Mouse (Mus musculus) naive thymus-derived CD4-positive, alpha-beta T cell, adult 2 months (primary cell): Measurements from ENCODE around the gene Eaf1.
"Not testable (repeated sequence)": the region's sequence is repeated elsewhere in the genome, so short reads cannot be mapped to it uniquely, and the experiment has no call there.

Experiments used
- DNase-seq: peaks from one replicate; pipeline ENCODE4 v3.0.0-alpha.2; 2011; ENCODE audit warnings: low read depth

The Eaf1 gene

DNA sequence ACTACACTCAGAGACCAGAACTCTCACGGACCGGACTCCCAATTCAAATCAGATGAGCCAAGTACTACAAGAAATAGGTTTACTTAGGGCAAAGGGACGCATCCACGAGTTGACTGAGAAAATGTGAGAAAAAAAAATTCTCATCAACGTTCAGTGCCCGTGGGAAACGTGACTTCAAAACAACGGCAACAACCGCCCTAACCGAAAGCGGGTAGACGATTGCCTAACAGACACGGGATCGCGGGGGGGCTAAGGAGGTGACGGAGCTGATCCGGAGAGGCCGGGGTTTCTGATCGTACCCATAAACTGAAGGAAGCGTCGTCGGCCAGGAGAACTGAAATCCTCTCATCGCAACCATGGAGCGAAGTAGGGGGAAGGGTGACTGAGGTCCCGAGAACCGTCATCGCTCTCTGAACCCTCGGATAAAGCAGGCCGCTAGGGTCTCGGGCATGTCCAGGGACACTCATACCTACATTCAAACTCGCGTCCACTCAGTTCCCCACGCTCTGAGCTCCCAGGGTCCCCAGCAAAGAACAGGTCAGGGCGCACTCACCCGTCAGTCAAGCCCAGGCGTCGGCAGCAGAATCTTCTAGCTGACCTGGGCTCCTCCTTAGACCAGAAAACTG, at the start of gene Eaf1:
Gene Eaf1, plus strand, starts transcription at position 51 of the 626 bp plus-strand sequence.
- DNase-seq, result peak; percentile 76

DNA sequence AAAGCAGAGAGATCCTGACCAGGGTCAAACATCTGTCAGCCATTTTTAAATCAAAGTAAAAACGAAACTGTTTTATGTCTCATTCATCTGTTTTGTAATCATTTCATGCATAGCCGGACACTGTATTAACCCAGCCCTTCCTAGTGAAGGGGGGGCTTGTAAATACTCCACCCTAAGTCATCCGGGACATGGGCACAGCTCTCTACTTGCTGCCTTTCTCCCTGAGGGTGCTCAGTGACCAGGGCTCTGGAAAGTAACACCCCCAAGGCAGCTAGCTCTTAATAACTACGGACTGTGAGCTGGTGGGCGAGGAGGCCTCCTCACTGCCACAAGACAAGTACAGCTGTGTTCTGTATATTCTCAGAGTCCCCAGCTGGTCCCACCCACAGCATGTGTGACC, 45.2 kb upstream of the Eaf1 start:
- no peak for DNase-seq

DNA sequence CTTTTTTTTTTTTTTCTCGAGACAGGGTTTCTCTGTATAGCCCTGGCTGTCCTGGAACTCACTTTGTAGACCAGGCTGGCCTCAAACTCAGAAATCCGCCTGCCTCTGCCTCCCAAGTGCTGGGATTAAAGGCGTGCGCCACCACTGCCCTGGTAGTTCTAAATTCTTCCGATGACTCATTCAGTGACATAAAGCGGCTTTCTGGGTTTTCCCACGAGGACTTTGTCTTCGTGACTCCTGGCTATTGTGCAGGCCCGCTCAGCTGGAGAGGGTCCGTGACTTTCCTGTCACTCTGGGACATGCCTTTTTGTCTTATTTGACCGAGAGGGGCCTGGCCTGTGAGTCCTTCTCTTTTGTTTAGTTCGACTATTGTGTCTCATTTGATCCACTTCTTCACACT, 40.3 kb upstream of the Eaf1 start:
- DNase-seq, result not testable (repeated sequence)

DNA sequence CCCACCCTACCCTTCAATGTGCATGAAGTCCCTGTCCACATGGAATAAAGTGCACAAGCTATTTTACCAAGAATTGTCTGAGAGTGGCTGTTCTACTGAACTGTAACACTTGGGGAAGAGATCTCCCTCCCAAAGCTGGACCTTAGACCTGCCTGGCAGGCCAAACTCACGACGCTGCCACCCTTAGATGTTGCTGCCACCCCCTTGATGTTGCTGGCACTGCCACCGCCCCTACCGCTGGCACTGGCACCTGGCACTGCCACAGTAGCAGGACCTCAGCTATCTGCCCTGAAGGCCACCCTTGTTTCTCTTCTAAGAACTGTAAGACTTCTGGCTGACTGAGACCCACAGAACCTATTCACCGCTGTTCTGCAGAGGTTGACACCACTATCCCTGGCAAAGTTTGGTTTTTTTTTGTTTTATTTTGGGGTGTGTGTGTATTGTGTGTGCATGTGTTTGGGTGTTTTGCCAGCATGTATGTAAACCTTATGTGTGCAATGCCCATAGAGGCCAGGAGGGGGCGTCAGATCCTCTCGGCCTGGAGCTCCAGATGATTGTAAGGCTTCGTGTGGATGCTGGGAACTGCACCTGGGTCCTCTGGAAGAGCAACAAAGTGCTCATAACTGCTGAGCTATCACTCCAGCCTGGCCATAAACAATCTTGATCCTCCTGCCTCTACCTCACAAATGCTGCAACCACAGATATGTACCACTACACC, 39.2 kb upstream of the Eaf1 start:
- DNase-seq, result peak; percentile 22

DNA sequence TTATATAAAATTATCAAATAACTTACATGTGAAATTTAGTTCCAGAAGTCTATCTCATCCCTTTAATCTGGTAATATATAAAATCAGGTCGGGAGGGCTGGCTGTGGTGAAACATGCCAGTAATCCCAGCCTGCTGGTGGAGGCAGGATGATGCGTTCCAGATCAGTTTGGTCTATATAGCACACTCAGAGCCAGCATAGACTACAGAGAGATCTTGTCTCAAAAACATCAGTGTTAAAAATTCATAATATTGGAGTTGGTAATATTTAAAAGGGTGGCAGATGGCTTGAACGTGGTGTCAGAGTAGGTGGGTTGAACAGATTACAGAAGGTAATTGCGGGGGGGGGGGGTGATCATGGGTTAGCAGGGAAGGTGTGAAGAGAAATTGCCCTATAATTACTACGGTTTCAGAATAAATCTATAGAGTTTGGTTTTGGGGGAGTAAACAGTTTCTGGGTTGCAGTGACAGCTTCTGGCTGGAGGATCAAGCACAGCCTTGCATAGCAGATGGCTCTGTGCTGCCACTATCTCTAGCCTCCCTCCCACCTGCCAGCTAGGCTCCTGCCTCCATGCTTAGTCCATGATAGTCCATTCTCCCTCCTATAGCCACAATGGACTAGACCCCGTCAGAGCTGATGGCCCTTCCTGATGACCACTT, 38.0 kb upstream of the Eaf1 start:
- DNase-seq, result no peak

DNA sequence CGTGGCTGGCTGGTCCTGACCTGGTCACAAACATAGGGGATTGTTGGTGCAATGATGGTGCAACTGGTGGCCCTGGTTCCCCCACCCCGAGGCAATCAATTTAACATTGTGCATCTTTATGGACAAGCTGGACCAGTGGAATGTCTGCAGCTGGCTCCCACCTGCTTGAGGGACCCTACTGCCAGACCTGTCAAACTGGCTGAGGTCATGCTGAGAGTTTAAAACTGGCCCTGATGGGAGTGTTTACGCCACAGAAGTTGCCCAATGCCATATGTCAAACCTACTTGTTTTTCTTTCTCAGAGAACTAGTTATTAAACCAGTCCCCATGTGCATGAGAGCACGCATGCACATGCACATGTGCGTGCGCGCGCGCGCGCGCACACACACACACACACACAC, 36.2 kb upstream of the Eaf1 start:
- no peak for DNase-seq

DNA sequence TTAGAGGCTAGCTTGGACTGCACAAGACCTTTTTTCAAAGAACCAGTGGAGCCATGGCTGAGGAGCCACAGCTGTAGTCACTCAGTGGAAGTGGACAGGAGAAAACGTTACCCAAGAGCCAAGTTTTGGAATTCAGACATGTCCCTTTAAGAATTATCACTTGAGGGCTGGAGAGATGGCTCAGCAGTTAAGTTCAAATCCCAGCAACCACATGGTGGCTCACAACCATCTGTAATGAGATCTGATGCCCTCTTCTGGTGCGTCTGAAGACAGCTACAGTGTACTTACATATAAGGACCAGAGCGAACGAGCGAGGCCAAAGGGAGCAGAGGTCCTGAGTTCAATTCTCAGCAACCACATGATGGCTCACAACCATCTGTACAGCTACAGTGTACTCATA, 32.0 kb upstream of the Eaf1 start:
- DNase-seq, result peak; percentile 25

DNA sequence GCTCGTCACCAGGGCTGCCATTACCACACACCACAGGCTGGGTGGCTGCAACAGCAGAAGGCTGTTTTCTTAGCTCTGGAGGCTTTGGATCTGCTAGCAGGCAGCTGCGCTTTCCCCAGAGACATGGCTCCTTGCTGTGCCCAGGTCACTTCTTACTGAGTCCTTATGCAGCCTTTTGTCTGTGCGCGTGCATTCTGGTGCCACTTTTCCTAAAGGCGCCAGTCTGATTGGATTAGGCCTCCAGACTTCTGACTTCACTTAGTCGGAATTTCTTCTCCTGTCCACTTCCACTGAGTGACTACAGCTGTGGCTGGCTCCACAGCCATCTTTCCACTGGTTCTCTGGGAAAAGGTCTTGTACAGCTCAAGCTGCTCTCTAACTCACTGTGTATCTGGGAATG, 31.3 kb upstream of the Eaf1 start:
- DNase-seq, result no peak

DNA sequence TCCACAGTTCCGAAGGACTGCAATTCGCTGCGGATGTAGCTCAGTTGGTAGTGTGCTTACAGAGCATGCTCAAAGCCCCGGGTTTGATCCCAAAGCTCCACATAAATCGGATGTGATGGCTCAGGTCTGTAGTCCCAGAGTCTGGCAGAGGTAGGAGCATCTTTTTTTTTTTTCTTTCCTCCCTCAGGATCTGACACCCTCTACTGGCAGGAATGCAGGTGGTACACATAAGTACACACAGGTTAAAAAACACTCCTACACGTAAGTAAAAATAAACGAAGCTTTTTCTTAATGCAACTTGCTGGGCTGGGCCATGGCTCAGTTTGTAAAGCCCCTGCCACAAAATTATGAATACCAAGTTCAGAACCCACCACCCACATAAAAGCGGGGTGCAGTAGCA, 30.0 kb upstream of the Eaf1 start:
- no peak for DNase-seq

DNA sequence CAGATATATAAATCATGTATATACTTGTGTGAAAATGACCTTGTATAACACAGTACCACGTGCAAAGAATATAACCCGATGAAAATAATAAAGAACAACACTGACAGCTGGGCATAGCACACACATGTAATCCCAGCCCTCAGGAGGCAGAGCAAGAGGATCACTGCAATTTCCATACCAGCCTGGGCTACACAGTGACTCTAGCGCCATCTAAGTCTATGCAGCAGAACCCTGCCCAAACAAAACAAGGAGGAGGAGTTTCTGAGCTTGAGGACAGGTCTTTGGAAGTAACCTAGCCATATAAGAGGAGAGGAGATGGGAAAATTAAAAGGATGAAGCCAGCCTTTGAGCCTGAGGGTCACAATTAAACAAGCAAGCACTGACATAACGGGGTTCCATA, 24.5 kb upstream of the Eaf1 start:
- no peak for DNase-seq

DNA sequence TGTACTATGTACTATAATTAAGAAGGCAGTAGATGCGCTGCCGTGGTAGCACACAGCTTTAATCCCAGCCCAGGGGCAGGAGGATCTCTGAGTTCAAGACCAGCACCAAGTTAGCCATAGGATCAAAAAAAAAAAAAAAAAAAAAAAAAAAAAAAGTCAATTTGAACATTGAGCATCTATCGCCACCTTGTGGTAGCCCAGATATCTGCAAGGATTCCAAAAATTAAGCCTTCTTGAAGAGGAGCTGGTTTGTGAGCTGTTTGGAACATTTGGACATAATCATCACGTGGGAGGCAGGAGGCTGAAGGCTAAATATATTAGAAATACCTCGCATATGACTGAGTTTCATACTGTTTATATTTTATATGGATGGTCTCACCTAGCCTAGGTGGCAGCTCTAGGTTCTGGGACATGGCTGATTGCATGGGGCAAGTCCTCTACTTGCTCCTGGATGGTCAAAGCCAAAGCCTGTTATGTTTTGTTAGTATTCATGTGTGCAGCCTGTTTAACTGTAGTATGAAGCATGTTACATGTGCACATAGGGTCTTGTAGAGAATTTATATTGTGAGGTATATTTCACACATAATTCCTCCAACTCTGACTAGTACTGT, 21.6 kb upstream of the Eaf1 start:
- DNase-seq, result peak; percentile 86

DNA sequence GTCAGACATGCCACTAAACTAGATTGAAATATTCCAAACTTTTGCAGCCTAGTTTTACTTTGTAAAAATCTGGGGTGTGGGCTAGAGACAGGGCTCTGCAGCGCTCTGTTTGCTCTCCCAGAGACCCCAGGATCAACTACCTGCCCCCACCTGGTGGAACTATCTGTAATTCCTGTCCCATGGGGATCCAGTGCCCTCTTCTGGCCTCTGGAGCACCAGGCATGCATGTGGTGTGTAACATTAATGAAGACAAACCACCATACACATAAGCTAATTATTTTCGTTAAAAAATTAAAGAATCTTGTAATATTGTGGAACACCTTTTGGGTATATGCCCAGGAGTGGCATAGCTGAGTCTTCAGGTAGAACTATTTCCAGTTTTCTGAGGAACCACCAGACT, 20.9 kb upstream of the Eaf1 start:
- DNase-seq, result no peak

DNA sequence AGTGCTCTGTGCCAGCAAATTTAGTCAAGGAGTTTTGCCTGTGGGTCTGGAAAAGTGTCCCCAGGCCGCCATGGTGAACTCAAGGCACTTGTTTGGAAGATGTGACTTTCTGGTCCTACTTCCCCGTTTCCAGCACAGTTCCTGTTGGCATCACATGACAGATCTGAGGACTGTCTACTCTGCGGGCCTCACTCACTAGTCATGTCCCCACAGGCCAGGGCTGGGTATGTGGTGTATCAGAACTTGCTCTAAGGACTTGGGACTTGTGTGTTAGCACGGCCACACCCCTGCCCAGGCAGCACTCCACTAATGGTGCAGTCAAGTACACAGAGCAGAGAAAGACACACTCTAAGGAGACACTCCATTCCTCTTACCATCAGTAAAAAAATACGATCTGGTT, 11.8 kb upstream of the Eaf1 start:
- no peak for DNase-seq

DNA sequence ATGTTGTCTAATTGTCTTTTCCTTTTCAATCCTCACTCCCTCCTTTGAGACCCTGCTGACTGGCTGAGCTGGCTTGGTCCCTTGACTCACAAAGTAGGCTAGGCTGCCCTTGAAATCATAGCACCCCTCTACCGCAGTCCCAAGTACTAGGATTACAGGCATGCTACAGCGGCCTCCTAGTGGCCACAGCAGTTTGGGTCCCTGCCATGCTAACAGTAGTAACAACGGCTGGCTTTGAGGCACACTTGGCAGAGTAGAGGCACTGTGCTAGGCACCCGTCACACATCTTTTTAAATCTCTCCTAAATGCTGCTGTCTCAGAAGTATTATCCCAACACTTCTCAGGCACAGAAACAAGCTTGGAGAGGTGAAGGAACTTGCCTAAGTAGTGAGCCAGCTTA, 7.7 kb upstream of the Eaf1 start:
- no peak for DNase-seq

DNA sequence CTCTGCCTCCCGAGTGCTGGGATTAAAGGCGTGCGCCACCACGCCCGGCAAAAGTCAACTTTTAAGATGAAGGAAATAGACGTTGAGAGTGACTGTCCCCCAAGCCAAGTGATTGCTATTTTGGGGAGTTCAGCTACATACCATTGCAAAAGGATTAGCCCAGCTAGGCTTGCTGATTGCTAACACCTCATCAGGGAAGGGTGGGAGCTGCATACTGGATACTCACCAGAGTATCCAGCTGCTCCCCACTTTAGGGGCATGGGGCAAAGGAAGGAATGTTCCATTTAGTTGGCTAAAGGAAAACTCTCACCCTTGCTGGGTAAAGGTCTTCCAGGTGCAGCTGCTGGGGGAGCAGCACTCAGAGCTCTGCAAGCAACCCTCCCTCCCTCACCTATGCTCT, 6.1 kb upstream of the Eaf1 start:
- no peak for DNase-seq

DNA sequence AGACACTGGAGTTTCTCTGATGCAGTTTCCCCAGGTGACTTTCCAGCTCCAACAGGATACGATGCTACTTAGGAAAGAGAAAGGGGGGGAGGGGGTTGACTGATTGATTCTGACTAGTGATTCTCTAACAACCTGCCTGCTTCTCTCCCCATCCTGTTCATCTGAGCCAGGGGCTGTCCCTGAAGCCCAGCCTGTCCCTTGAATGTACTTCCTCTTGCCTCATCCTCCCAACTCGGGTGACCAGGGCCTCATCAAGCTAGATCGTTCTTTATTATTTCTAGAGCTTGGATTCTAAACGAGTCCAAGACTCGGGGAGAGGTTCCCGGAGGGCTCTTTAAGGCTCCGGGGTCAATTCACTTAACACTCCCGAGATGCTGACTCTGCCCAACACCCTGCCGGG, 298 bp upstream of the Eaf1 start:
- no peak for DNase-seq

DNA sequence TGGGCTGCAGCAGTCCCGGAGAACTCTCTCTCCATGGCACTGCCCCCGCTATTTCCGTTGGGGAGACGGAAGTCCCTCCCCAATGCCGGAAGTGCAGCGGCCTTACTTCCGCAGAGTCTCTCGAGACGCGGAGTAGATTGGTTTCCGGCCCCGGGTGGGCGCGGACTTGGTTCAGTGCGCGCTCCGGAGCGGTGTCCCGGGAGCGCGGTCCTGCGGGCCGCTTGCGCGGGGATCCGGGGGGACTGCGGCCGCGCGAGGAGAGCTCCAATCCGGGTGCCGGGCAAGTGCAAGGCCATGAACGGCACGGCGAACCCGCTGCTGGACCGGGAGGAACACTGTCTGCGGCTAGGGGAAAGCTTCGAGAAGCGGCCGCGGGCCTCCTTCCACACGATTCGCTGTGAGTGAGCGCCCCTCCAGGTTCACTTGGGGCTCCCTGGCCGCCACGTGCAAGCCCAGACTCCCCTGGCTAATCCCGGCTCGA, 816 bp downstream of the Eaf1 start, which contains the start of gene Mettl6:
Gene Mettl6, minus strand, starts transcription at position 66 of the 481 bp plus-strand sequence.
- peak; percentile 93 for DNase-seq

DNA sequence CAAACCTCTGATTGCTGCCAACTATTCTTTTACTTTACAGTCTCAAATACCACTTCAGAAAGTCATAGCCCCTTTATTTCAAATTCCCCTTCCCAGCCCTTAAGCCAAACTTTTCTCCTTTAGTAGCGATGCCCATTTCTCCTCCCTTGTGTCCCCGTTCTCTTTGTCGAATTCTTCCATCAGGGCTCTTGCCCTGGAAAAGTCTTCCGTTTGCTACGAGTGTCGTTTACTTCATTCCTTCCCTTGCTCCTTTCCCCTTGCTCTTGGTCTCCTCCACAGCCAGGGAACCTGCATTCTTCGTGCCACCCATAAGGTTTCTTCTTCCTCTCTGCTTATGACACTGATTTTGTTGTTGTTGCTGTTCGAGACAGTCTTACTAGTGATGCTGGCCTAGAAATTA, 1.3 kb downstream of the Eaf1 start:
- DNase-seq, result peak; percentile 26

DNA sequence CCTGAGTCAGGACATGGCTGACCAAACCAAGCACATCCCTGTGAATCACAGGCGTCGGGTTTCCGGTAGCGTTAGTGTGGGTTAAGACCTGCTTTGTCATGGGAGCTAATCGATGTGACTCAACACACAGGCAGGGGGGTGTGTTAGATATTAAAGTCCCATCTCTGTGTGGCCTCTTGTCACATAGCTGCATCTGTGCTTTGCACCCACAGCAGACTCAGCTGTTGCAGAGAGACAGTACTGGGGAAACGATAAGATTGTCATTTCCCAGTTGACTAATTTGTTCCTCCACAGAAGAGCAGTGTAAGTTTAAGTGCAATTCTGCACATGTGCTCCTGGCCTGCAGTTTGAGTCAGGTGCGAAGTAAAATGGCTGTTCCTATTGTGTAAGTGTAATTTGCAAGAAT, 2.0 kb downstream of the Eaf1 start:
- DNase-seq, result peak; percentile 24

DNA sequence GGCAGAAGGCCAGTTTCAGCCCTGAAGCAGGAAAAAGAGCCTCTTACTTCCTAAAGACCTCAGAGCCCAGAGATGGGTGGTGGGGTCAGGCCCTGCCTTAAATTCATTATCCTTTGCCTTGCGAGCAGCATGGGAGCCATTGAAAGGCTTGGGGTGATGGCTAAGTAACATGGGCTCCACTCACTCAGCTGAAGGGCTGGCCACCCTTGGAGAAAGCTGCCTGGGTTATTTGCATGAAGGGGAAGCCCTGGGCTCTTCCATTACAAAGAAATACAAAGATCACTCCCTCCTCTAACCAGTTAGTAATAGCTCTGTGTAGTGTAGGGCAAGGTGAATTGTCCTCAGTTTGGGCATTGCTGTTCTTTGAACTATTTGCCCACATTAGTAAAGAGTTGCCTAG, 5.3 kb downstream of the Eaf1 start:
- DNase-seq, result no peak

DNA sequence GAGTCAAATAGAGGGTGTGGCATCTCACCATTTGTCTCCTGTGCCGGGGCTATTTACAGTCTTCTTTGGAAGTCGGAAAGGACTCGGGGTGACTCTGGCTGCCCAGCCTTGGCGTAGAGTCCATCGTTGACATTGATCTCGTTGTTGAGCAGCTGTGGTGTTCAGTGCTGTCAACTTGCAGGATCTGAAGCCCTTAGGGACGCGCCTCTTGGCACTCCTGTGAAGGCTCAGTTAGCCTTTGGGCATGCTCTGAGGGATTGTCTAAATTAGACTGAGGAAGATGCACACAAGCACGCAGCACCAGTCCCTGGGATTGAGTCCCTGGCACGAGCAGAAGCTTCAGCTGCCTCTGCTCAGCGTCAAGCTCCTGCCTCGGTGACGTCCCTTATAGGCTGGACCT, 9.2 kb downstream of the Eaf1 start:
- no peak for DNase-seq

DNA sequence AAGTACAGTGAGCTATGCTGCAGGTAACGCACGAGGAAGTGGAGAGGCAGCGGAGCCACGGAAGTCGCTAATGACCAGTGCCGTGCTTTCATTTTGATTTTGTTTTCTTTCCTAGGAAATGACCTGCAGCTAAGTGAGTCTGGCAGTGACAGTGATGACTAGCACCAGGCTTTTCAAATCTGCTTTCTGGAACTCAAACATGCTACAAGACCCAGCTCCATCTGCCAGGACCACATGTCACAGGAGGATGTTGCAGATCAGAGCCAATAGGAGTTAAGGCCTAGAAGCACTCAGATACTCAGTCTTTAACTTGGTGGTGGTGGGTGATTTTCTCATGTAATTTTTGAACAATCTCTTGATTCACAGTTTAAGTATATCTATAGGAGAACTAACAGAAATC, 12.3 kb downstream of the Eaf1 start:
- DNase-seq, result no peak

DNA sequence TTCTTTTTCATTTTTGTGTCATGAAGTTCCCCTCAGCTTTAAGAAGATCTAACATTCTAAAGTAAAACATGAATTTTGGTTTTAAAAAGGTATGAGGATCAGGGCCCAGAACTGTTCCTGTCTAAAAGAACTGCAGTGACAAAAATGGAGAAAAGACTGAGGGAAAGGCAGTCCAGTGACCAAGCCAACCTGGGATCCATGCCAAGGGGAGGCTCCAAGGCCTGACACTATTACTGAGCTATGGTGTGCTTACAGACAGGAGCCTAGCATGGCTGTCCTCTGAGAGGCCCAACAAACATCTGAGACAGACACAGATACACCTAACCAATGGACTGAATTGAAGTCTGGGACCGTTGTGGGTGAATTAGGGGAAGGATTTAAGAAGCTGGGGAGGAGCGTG, 15.7 kb downstream of the Eaf1 start:
- DNase-seq, result no peak
